Mouse (Mus musculus): Measurements from ENCODE around the gene Parp8. TPM values are rescaled to one million over a fixed set of nuclear protein-coding genes. Genes with fewer than 3 reads are reported as not detected.

Parp8 gene
- polyA plus RNA-seq, 1 experiment from 2014 or later = 14.5 TPM

GRCm38 (mm10) chr13:117008021-117009015 is 17.0 kb downstream of the Parp8 start:
- no peak overlapping the region for H3K4me3 ChIP-seq (ENCODE audit: low read length)
- 90% methylated on average over 9 of the region's 9 CpGs for WGBS

GRCm38 (mm10) chr13:117007566-117007965 is 17.8 kb downstream of the Parp8 start:
- no peak overlapping the region for H3K27ac ChIP-seq (ENCODE audit: low read length)
- H3K9ac ChIP-seq (ENCODE audit: low read length) = no peak overlapping the region
- no peak overlapping the region for H3K4me3 ChIP-seq (ENCODE audit: low read length)
- no peak overlapping the region for H3K4me2 ChIP-seq (ENCODE audit: low read depth, low read length)
- WGBS = 80% methylated on average over 2 of the region's 2 CpGs
- H3K36me3 ChIP-seq (ENCODE audit: control insufficient read depth, insufficient read depth) = no peaks in the 10 kb centered on the region
- no peaks in the 10 kb centered on the region for H3K9me3 ChIP-seq (replicated peaks; ENCODE audit: control insufficient read depth, low read length)
- no peaks in the 10 kb centered on the region for H3K27me3 ChIP-seq (ENCODE audit: control insufficient read depth, insufficient read depth, low read length)
- ATAC-seq (replicated peaks; ENCODE audit: extremely low read depth, insufficient read depth, low FRiP score) = no peak
- no peaks in the 10 kb centered on the region; the same call in 1 of the 2 replicates for H3K4me1 ChIP-seq (ENCODE audit: control insufficient read depth, insufficient read depth, low read length)

More at GRCm38 (mm10) chr13:117008021-117009015, 17.0 kb downstream of the Parp8 start:
- H3K4me1 ChIP-seq (ENCODE audit: control insufficient read depth, insufficient read depth, low read length) = no peaks in the 10 kb centered on the region; the same call in 1 of the 2 replicates
- H3K27ac ChIP-seq (ENCODE audit: low read length) = no peak overlapping the region
- H3K27me3 ChIP-seq (ENCODE audit: control insufficient read depth, insufficient read depth, low read length) = no peaks in the 10 kb centered on the region
- no peak for ATAC-seq (replicated peaks; ENCODE audit: extremely low read depth, insufficient read depth, low FRiP score)
- no peak overlapping the region for H3K4me2 ChIP-seq (ENCODE audit: low read depth, low read length)
- no peaks in the 10 kb centered on the region for H3K9me3 ChIP-seq (replicated peaks; ENCODE audit: control insufficient read depth, low read length)
- no peak overlapping the region for H3K9ac ChIP-seq (ENCODE audit: low read length)
- H3K36me3 ChIP-seq (ENCODE audit: control insufficient read depth, insufficient read depth) = no peaks in the 10 kb centered on the region

- Histone ChIP-seq H3K27me3 (ENCODE audit: control insufficient read depth, insufficient read depth, low read length) (no peaks in the 10 kb centered on the region), H3K9ac (ENCODE audit: low read length) (no peak overlapping the region), H3K27ac (ENCODE audit: low read length) (no peak overlapping the region), H3K4me1 (ENCODE audit: control insufficient read depth, insufficient read depth, low read length) (no peaks in the 10 kb centered on the region; the same call in 1 of the 2 replicates), H3K4me3 (ENCODE audit: low read length) (no peak overlapping the region), H3K9me3 (replicated peaks; ENCODE audit: control insufficient read depth, low read length) (no peaks in the 10 kb centered on the region), H3K36me3 (ENCODE audit: control insufficient read depth, insufficient read depth) (no peaks in the 10 kb centered on the region), H3K4me2 (ENCODE audit: low read depth, low read length) (no peak overlapping the region)
- 66% methylated on average over 4 of the region's 4 CpGs for WGBS
- no peak for ATAC-seq (replicated peaks; ENCODE audit: extremely low read depth, insufficient read depth, low FRiP score)
These were observed 18.7 kb downstream of the Parp8 start for GRCm38 (mm10) chr13:117006638-117007037.

GRCm38 (mm10) chr13:117000493-117000892 is 24.8 kb downstream of the Parp8 start:
- Histone ChIP-seq H3K9me3 (replicated peaks; ENCODE audit: control insufficient read depth, low read length) (no peaks in the 10 kb centered on the region), H3K9ac (ENCODE audit: low read length) (no peak overlapping the region), H3K36me3 (ENCODE audit: control insufficient read depth, insufficient read depth) (no peaks in the 10 kb centered on the region; the same call in 1 of the 2 replicates), H3K27me3 (ENCODE audit: control insufficient read depth, insufficient read depth, low read length) (no peaks in the 10 kb centered on the region), H3K4me2 (ENCODE audit: low read depth, low read length) (no peak overlapping the region), H3K4me1 (ENCODE audit: control insufficient read depth, insufficient read depth, low read length) (no peaks in the 10 kb centered on the region), H3K27ac (ENCODE audit: low read length) (no peak overlapping the region), H3K4me3 (ENCODE audit: low read length) (no peak overlapping the region)
- ATAC-seq (replicated peaks; ENCODE audit: extremely low read depth, insufficient read depth, low FRiP score) = no peak
- WGBS = 61% methylated on average over 3 of the region's 3 CpGs

- Histone ChIP-seq H3K4me2 (ENCODE audit: low read depth, low read length) (no peak overlapping the region), H3K4me1 (ENCODE audit: control insufficient read depth, insufficient read depth, low read length) (0 out of 2 replicates have a peak, but pooled peaks cover 4% of the 10 kb centered on the region), H3K36me3 (ENCODE audit: control insufficient read depth, insufficient read depth) (no peaks in the 10 kb centered on the region), H3K4me3 (ENCODE audit: low read length) (no peak overlapping the region), H3K27me3 (ENCODE audit: control insufficient read depth, insufficient read depth, low read length) (no peaks in the 10 kb centered on the region), H3K27ac (ENCODE audit: low read length) (no peak overlapping the region), H3K9ac (ENCODE audit: low read length) (no peak overlapping the region), H3K9me3 (replicated peaks; ENCODE audit: control insufficient read depth, low read length) (no peaks in the 10 kb centered on the region)
- whole genome bisulfite sequencing = 84% methylated on average over 7 of the region's 7 CpGs
- no peak for ATAC-seq (replicated peaks; ENCODE audit: extremely low read depth, insufficient read depth, low FRiP score)
These were observed 33.8 kb downstream of the Parp8 start for GRCm38 (mm10) chr13:116991560-116991959.

- WGBS = 65% methylated on average over 4 of the region's 4 CpGs
- no peaks in the 10 kb centered on the region for H3K36me3 ChIP-seq (ENCODE audit: control insufficient read depth, insufficient read depth)
- H3K27me3 ChIP-seq (ENCODE audit: control insufficient read depth, insufficient read depth, low read length) = no peaks in the 10 kb centered on the region
- H3K9me3 ChIP-seq (replicated peaks; ENCODE audit: control insufficient read depth, low read length) = no peaks in the 10 kb centered on the region
- no peak overlapping the region for H3K4me3 ChIP-seq (ENCODE audit: low read length)
- H3K4me1 ChIP-seq (ENCODE audit: control insufficient read depth, insufficient read depth, low read length) = 0 out of 2 replicates have a peak, but pooled peaks cover 4% of the 10 kb centered on the region
- no peak overlapping the region for H3K27ac ChIP-seq (ENCODE audit: low read length)
- ATAC-seq (replicated peaks; ENCODE audit: extremely low read depth, insufficient read depth, low FRiP score) = no peak
- H3K4me2 ChIP-seq (ENCODE audit: low read depth, low read length) = no peak overlapping the region
- no peak overlapping the region for H3K9ac ChIP-seq (ENCODE audit: low read length)
These were observed 35.0 kb downstream of the Parp8 start for GRCm38 (mm10) chr13:116990327-116990726.

- 58% methylated on average over 2 of the region's 2 CpGs for WGBS
- Histone ChIP-seq H3K36me3 (ENCODE audit: control insufficient read depth, insufficient read depth) (no peaks in the 10 kb centered on the region), H3K27ac (ENCODE audit: low read length) (no peak overlapping the region), H3K4me3 (ENCODE audit: low read length) (no peak overlapping the region), H3K9ac (ENCODE audit: low read length) (no peak overlapping the region), H3K4me1 (ENCODE audit: control insufficient read depth, insufficient read depth, low read length) (0 out of 2 replicates have a peak, but pooled peaks cover 4% of the 10 kb centered on the region), H3K4me2 (ENCODE audit: low read depth, low read length) (no peak overlapping the region), H3K27me3 (ENCODE audit: control insufficient read depth, insufficient read depth, low read length) (no peaks in the 10 kb centered on the region), H3K9me3 (replicated peaks; ENCODE audit: control insufficient read depth, low read length) (no peaks in the 10 kb centered on the region)
- ATAC-seq (replicated peaks; ENCODE audit: extremely low read depth, insufficient read depth, low FRiP score) = no peak
These were observed 36.6 kb downstream of the Parp8 start for GRCm38 (mm10) chr13:116988706-116989105.

- no peaks in the 10 kb centered on the region for H3K27me3 ChIP-seq (ENCODE audit: control insufficient read depth, insufficient read depth, low read length)
- 46% methylated on average over 7 of the region's 7 CpGs for WGBS
- no peak for ATAC-seq (replicated peaks; ENCODE audit: extremely low read depth, insufficient read depth, low FRiP score)
- no peak overlapping the region for H3K27ac ChIP-seq (ENCODE audit: low read length)
- H3K4me1 ChIP-seq (ENCODE audit: control insufficient read depth, insufficient read depth, low read length) = 0 out of 2 replicates have a peak, but pooled peaks cover 4% of the 10 kb centered on the region
- H3K36me3 ChIP-seq (ENCODE audit: control insufficient read depth, insufficient read depth) = no peaks in the 10 kb centered on the region
- H3K4me3 ChIP-seq (ENCODE audit: low read length) = no peak overlapping the region
- H3K9ac ChIP-seq (ENCODE audit: low read length) = no peak overlapping the region
- no peak overlapping the region for H3K4me2 ChIP-seq (ENCODE audit: low read depth, low read length)
- no peaks in the 10 kb centered on the region for H3K9me3 ChIP-seq (replicated peaks; ENCODE audit: control insufficient read depth, low read length)
These were observed 37.1 kb downstream of the Parp8 start for GRCm38 (mm10) chr13:116988208-116988607.

- Histone ChIP-seq H3K27me3 (ENCODE audit: control insufficient read depth, insufficient read depth, low read length) (no peaks in the 10 kb centered on the region), H3K36me3 (ENCODE audit: control insufficient read depth, insufficient read depth) (no peaks in the 10 kb centered on the region), H3K4me2 (ENCODE audit: low read depth, low read length) (no peak overlapping the region), H3K27ac (ENCODE audit: low read length) (no peak overlapping the region), H3K9ac (ENCODE audit: low read length) (no peak overlapping the region), H3K4me3 (ENCODE audit: low read length) (no peak overlapping the region), H3K9me3 (replicated peaks; ENCODE audit: control insufficient read depth, low read length) (no peaks in the 10 kb centered on the region), H3K4me1 (ENCODE audit: control insufficient read depth, insufficient read depth, low read length) (0 out of 2 replicates have a peak, but pooled peaks cover 4% of the 10 kb centered on the region)
- ATAC-seq (replicated peaks; ENCODE audit: extremely low read depth, insufficient read depth, low FRiP score) = no peak
- 78% methylated on average over 3 of the region's 3 CpGs for WGBS
These were observed 38.1 kb downstream of the Parp8 start for GRCm38 (mm10) chr13:116987284-116987683.

Measured in heart, embryonic 16.5 days (tissue).